Mouse (Mus musculus): Measurements from ENCODE around the gene Zmynd10.

DNA sequence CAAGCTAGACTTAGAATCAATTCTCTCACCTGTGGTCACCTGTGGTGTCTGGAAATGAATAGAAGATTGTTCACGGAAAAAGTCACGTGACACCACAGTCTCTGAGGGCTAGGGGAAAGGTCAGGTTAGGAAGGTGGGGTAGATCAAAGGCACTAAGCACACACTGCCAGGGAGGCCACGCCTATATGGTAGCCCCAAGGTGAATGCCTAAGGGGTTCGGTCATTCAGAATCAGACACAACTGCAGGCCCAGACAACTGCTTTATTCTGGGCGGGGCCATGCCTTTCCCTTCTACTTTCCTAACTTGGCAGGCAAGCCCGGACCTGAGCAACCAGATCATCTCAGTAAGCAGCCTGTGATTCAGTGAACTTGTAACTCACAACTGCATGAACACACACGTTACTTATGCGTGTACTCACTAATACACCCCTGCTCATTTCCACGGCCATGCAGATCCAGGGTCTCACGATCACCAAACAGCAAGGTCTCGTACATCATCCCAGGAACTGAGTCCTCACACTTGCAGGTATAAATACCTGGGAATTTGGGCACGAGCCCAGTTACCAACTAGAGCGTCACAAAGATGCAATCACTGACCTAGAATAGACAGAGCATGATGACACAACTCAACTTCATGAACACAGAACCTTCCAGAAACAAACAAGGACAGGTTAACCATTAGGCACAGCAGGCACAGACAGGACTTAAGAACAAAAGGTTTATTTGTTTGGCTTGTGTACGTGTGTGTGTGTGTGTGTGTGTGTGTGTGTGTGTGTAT is 28.7 kb downstream of the Zmynd10 start:
- TF ChIP-seq CTCF (IDR thresholded peaks at IDR 0.05; ENCODE audit: control insufficient read depth, insufficient read depth, insufficient read length): no peak
- no peak for TF ChIP-seq USF1 (IDR thresholded peaks at IDR 0.05; ENCODE audit: low read depth)
- TF ChIP-seq MYOG (IDR thresholded peaks at IDR 0.05; ENCODE audit: control insufficient read depth, extremely low read depth, insufficient read length): no peak
- no peak for TF ChIP-seq MAX (IDR thresholded peaks at IDR 0.05)
- no peak for TF ChIP-seq MYOD1 (IDR thresholded peaks at IDR 0.05; ENCODE audit: control insufficient read depth, insufficient read length, low read depth)

All from C2C12 (cell line).